Mouse (Mus musculus): Measurements from ENCODE around the gene Mb21d2. TPM values are rescaled to one million over a fixed set of nuclear protein-coding genes. Genes with fewer than 3 reads are reported as not detected.

Gene Mb21d2
- polyA plus RNA-seq (2012; fragmentation: generic; extraction: Trizol) = 9.2 TPM
- long read RNA-seq, experiment 1, transcript Mb21d2-201 (2 exons, 3,055 nt) = major isoform, 5 of 9 reads
- long read RNA-seq, experiment 1, partial matches to known transcripts = 0 of 9 reads
- long read RNA-seq, experiment 1, other reads (novel, unspliced or antisense) = 4 of 9 reads
- long read RNA-seq, experiment 2, transcript Mb21d2-201 (2 exons, 3,055 nt) = major isoform, 49 of 51 reads
- long read RNA-seq, experiment 2, partial matches to known transcripts = 0 of 51 reads
- long read RNA-seq, experiment 2, other reads (novel, unspliced or antisense) = 2 of 51 reads

DNA sequence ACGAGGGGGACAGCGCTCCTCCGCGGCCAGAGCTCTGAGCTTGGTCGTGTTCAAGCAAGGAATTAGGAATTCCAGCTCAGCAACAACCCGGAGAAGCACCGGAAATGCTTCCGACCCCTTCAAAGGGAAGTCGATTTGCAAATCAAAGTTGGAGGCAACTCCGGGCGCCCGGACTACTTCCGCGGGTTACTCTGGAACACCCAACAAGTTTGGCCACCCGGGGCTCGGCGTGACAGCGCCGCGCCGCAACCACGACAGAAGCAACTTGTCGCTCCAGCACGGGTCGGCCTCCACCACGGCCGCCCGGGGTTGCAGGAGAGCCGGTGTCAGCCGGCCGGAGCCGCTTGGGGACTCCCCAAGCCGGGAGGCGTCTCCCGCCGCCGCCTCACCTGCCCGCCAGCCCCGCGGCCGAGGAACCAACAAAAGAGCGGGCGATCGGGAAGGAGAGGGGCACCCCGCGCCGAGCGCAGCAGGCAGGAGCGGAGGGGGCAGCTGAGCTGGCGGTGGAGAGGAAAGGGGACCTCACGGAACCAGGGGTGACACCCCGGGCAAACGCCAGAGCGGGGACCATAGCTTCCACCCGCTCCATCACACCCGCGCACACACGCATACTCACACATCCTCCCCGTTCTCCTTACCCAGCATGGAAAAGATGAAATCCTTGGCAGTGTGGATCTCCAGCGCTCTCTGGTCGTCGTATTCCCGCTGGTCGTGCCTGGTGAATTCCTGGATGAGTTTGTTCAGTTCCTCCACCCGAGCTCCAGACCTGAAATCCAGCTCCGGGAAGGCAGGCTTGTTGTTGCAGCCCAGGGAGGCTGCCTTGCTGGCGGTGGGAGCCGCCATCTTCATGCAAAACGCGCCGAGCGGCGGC, at the start of gene Mb21d2:
Gene Mb21d2 (minus strand): TSS at position 859 of the 871 bp plus-strand sequence.
- peaks cover 28% of the 10 kb centered on the region for H3K79me3 ChIP-seq (ENCODE audit: low read depth)
- peak within 1 kb of the TSS; percentile 76 for H3K4me3 ChIP-seq (ENCODE audit: insufficient read depth, poor library complexity, severe bottlenecking)
- H3K79me2 ChIP-seq (ENCODE audit: control insufficient read depth, insufficient read depth) = peaks cover 51% of the 10 kb centered on the region
- TF ChIP-seq USF1 (IDR thresholded peaks at IDR 0.05; ENCODE audit: low read depth) (no peak), CTCF (IDR thresholded peaks at IDR 0.05; ENCODE audit: control insufficient read depth, insufficient read depth, insufficient read length) (no peak), CEBPB (IDR thresholded peaks at IDR 0.05; ENCODE audit: low read depth) (no peak), MYOD1 (IDR thresholded peaks at IDR 0.05; ENCODE audit: control insufficient read depth, insufficient read length, low read depth) (no peak), MAX (IDR thresholded peaks at IDR 0.05) (no peak), FOSL1 (IDR thresholded peaks at IDR 0.05; ENCODE audit: insufficient read depth, low read length, poor library complexity, severe bottlenecking) (no peak), MYOG (IDR thresholded peaks at IDR 0.05; ENCODE audit: control insufficient read depth, extremely low read depth, insufficient read length) (no peak)
- no peaks in the 10 kb centered on the region for H3K27me3 ChIP-seq (ENCODE audit: control insufficient read depth, insufficient read depth, insufficient read length)
- H3K36me3 ChIP-seq (ENCODE audit: control insufficient read depth, insufficient read depth) = peaks cover 7% of the 10 kb centered on the region
- peak within 1 kb of the TSS; percentile 86 for H3ac ChIP-seq (ENCODE audit: control insufficient read depth, insufficient read length, low read depth)

DNA sequence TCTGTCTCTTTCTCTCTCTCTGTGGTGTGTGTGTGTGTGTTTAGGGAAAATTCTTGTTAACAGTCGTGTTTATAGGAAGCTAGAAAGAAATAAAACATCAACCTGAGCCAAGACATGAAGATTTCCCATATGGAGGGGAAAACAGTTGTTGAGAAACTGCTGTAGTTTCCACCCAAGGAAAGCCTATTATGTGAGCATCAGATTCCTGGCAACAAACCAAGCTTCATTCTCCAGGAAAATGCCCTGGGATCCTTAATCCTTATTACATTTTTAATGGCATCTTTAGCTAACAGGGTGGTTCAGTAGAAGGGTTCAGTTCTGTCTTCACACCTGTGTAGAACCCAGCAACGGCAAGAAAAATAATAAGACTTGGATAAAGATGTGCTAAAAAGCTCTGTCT, 36.8 kb upstream of the Mb21d2 start:
- Histone ChIP-seq H3K79me2 (ENCODE audit: control insufficient read depth, insufficient read depth) (no peaks in the 10 kb centered on the region), H3ac (ENCODE audit: control insufficient read depth, insufficient read length, low read depth) (no peak overlapping the region), H3K36me3 (ENCODE audit: control insufficient read depth, insufficient read depth) (no peaks in the 10 kb centered on the region), H3K27me3 (ENCODE audit: control insufficient read depth, insufficient read depth, insufficient read length) (no peaks in the 10 kb centered on the region), H3K4me3 (ENCODE audit: insufficient read depth, poor library complexity, severe bottlenecking) (no peak overlapping the region), H3K79me3 (ENCODE audit: low read depth) (no peaks in the 10 kb centered on the region)
- TF ChIP-seq CEBPB (IDR thresholded peaks at IDR 0.05; ENCODE audit: low read depth) (no peak), CTCF (IDR thresholded peaks at IDR 0.05; ENCODE audit: control insufficient read depth, insufficient read depth, insufficient read length) (no peak), FOSL1 (IDR thresholded peaks at IDR 0.05; ENCODE audit: insufficient read depth, low read length, poor library complexity, severe bottlenecking) (no peak), MAX (IDR thresholded peaks at IDR 0.05) (no peak), MYOG (IDR thresholded peaks at IDR 0.05; ENCODE audit: control insufficient read depth, extremely low read depth, insufficient read length) (no peak), MYOD1 (IDR thresholded peaks at IDR 0.05; ENCODE audit: control insufficient read depth, insufficient read length, low read depth) (no peak), USF1 (IDR thresholded peaks at IDR 0.05; ENCODE audit: low read depth) (no peak)

GRCm38 (mm10) chr16:28964048-28964447, 34.6 kb upstream of the Mb21d2 start:
- Histone ChIP-seq H3K27me3 (ENCODE audit: control insufficient read depth, insufficient read depth, insufficient read length) (no peaks in the 10 kb centered on the region), H3K4me3 (ENCODE audit: insufficient read depth, poor library complexity, severe bottlenecking) (no peak overlapping the region), H3K36me3 (ENCODE audit: control insufficient read depth, insufficient read depth) (no peaks in the 10 kb centered on the region), H3ac (ENCODE audit: control insufficient read depth, insufficient read length, low read depth) (no peak overlapping the region), H3K79me2 (ENCODE audit: control insufficient read depth, insufficient read depth) (no peaks in the 10 kb centered on the region), H3K79me3 (ENCODE audit: low read depth) (no peaks in the 10 kb centered on the region)
- TF ChIP-seq CTCF (IDR thresholded peaks at IDR 0.05; ENCODE audit: control insufficient read depth, insufficient read depth, insufficient read length) (no peak), MYOD1 (IDR thresholded peaks at IDR 0.05; ENCODE audit: control insufficient read depth, insufficient read length, low read depth) (no peak), FOSL1 (IDR thresholded peaks at IDR 0.05; ENCODE audit: insufficient read depth, low read length, poor library complexity, severe bottlenecking) (peak; percentile 42), MYOG (IDR thresholded peaks at IDR 0.05; ENCODE audit: control insufficient read depth, extremely low read depth, insufficient read length) (no peak), MAX (IDR thresholded peaks at IDR 0.05) (peak; percentile 49), CEBPB (IDR thresholded peaks at IDR 0.05; ENCODE audit: low read depth) (peak; percentile 45), USF1 (IDR thresholded peaks at IDR 0.05; ENCODE audit: low read depth) (no peak)

GRCm38 (mm10) chr16:28962987-28963386, 33.5 kb upstream of the Mb21d2 start:
- TF ChIP-seq CEBPB (IDR thresholded peaks at IDR 0.05; ENCODE audit: low read depth) = no peak
- no peak for TF ChIP-seq CTCF (IDR thresholded peaks at IDR 0.05; ENCODE audit: control insufficient read depth, insufficient read depth, insufficient read length)
- TF ChIP-seq MYOD1 (IDR thresholded peaks at IDR 0.05; ENCODE audit: control insufficient read depth, insufficient read length, low read depth) = no peak
- no peak for TF ChIP-seq FOSL1 (IDR thresholded peaks at IDR 0.05; ENCODE audit: insufficient read depth, low read length, poor library complexity, severe bottlenecking)
- no peak for TF ChIP-seq USF1 (IDR thresholded peaks at IDR 0.05; ENCODE audit: low read depth)
- no peak for TF ChIP-seq MYOG (IDR thresholded peaks at IDR 0.05; ENCODE audit: control insufficient read depth, extremely low read depth, insufficient read length)
- TF ChIP-seq MAX (IDR thresholded peaks at IDR 0.05) = no peak
- no peaks in the 10 kb centered on the region for H3K79me3 ChIP-seq (ENCODE audit: low read depth)
- no peaks in the 10 kb centered on the region for H3K36me3 ChIP-seq (ENCODE audit: control insufficient read depth, insufficient read depth)
- no peak overlapping the region for H3ac ChIP-seq (ENCODE audit: control insufficient read depth, insufficient read length, low read depth)
- no peak overlapping the region for H3K4me3 ChIP-seq (ENCODE audit: insufficient read depth, poor library complexity, severe bottlenecking)
- H3K27me3 ChIP-seq (ENCODE audit: control insufficient read depth, insufficient read depth, insufficient read length) = no peaks in the 10 kb centered on the region
- no peaks in the 10 kb centered on the region for H3K79me2 ChIP-seq (ENCODE audit: control insufficient read depth, insufficient read depth)

DNA sequence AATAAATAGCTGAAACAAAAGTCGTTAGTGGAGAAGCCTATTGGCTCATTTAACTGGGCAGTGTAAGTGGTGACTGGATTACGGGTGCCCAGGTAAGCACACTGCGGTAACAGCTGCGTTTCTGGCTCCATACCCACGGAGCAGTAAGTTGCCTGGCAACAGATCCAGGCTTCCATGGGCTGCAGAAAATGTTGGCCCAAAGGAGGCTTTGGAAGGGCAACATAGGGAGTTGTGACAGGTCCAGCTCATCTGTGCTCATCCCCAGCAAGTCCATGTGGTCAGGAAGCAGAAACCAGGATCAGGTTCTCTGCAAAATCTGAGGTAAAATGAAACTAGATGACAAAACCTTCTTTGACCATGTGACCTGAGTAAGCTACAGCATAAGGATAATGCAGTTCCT, 20.3 kb upstream of the Mb21d2 start:
- Histone ChIP-seq H3K4me3 (ENCODE audit: insufficient read depth, poor library complexity, severe bottlenecking) (no peak overlapping the region), H3K27me3 (ENCODE audit: control insufficient read depth, insufficient read depth, insufficient read length) (no peaks in the 10 kb centered on the region), H3ac (ENCODE audit: control insufficient read depth, insufficient read length, low read depth) (no peak overlapping the region), H3K79me3 (ENCODE audit: low read depth) (no peaks in the 10 kb centered on the region), H3K36me3 (ENCODE audit: control insufficient read depth, insufficient read depth) (no peaks in the 10 kb centered on the region), H3K79me2 (ENCODE audit: control insufficient read depth, insufficient read depth) (no peaks in the 10 kb centered on the region)
- TF ChIP-seq MYOD1 (IDR thresholded peaks at IDR 0.05; ENCODE audit: control insufficient read depth, insufficient read length, low read depth) (no peak), USF1 (IDR thresholded peaks at IDR 0.05; ENCODE audit: low read depth) (no peak), FOSL1 (IDR thresholded peaks at IDR 0.05; ENCODE audit: insufficient read depth, low read length, poor library complexity, severe bottlenecking) (no peak), MAX (IDR thresholded peaks at IDR 0.05) (no peak), MYOG (IDR thresholded peaks at IDR 0.05; ENCODE audit: control insufficient read depth, extremely low read depth, insufficient read length) (no peak), CEBPB (IDR thresholded peaks at IDR 0.05; ENCODE audit: low read depth) (no peak), CTCF (IDR thresholded peaks at IDR 0.05; ENCODE audit: control insufficient read depth, insufficient read depth, insufficient read length) (no peak)

All from C2C12 (cell line).